In genomic region chr2:178704510-178704909, GRCm38 (mm10) we compare ENCODE assay signal across 15 mouse cellular contexts.
"Had no signal": no experiment of that assay in that cellular context is flagged by ENCODE, and none has a peak within 500 bp of the region (broad histone marks: within the 10 kb centered on the region; RNA-seq: fewer than 3 reads in every experiment).

No protein-coding gene starts in this region.

- H3K36me3 ChIP-seq: neural tube, embryonic 12.5 days; neural tube, embryonic 13.5 days; stomach, embryonic 15.5 days had no signal

- H3K9ac ChIP-seq: neural tube, embryonic 12.5 days; neural tube, embryonic 13.5 days; stomach, embryonic 15.5 days had no signal

- H3K4me3 ChIP-seq: neural tube, embryonic 12.5 days; neural tube, embryonic 13.5 days; stomach, embryonic 15.5 days had no signal

- H3K9me3 ChIP-seq: neural tube, embryonic 12.5 days; neural tube, embryonic 13.5 days; stomach, embryonic 15.5 days had no signal

- H3K27me3 ChIP-seq: neural tube, embryonic 12.5 days; neural tube, embryonic 13.5 days; stomach, embryonic 15.5 days had no signal

- H3K4me1 ChIP-seq: neural tube, embryonic 12.5 days; neural tube, embryonic 13.5 days; stomach, embryonic 15.5 days had no signal

- H3K4me2 ChIP-seq: neural tube, embryonic 12.5 days; neural tube, embryonic 13.5 days; stomach, embryonic 15.5 days had no signal

- DNase-seq: right cerebral cortex, adult 18-20 months; right cerebral cortex, postnatal 14 days; right cerebral cortex, postnatal 25 days; right cerebral cortex, postnatal 4 days; spleen, adult 18-20 months; thymus, adult 18-20 months; thymus, adult 2 months; thymus, postnatal 14 days; thymus, postnatal 25 days; thymus, postnatal 36 days; thymus, postnatal 4 days had no signal

- H3K27ac ChIP-seq: neural tube, embryonic 12.5 days; neural tube, embryonic 13.5 days; stomach, embryonic 15.5 days; stomach, postnatal 0 days had no signal
